Comparison of ENCODE assay signal across 16 mouse cellular contexts in genomic region chr17:50427331-50428003, GRCm38 (mm10).
DNase-seq lines count a peak whose midpoint lies in the region; ATAC-seq and TF ChIP-seq lines count a peak whose summit lies in the region.
"Had no signal": no experiment of that assay in that cellular context is flagged by ENCODE, and none has a peak within 500 bp of the region (broad histone marks: within the 10 kb centered on the region; RNA-seq: fewer than 3 reads in every experiment).

No protein-coding gene starts in this region.

- peak overlapping the region; percentile 10; the same call in 1 of the 2 replicates for H3K4me2 ChIP-seq in kidney, postnatal 0 days (ENCODE audit: low read length)
- peak overlapping the region; percentile 30; the same call in 1 of the 2 replicates for H3K4me2 ChIP-seq in forebrain, embryonic 14.5 days (ENCODE audit: low read length)
- H3K4me2 ChIP-seq in midbrain, embryonic 12.5 days (replicated peaks) = peak overlapping the region; percentile 38
- H3K4me2 ChIP-seq: lung, embryonic 14.5 days had no signal

- no peak overlapping the region for H3K9ac ChIP-seq in kidney, postnatal 0 days (ENCODE audit: low read depth, low read length)
- H3K9ac ChIP-seq in forebrain, embryonic 14.5 days (ENCODE audit: low read length) = peak overlapping the region; percentile 14; the same call in 1 of the 2 replicates
- H3K9ac ChIP-seq in midbrain, embryonic 12.5 days (replicated peaks) = no peak overlapping the region
- H3K9ac ChIP-seq: lung, embryonic 14.5 days had no signal

- no peak overlapping the region for H3K27ac ChIP-seq in kidney, postnatal 0 days
- H3K27ac ChIP-seq in forebrain, embryonic 14.5 days (ENCODE audit: low read depth, low read length) = peak overlapping the region; percentile 81
- H3K27ac ChIP-seq in midbrain, embryonic 12.5 days (replicated peaks) = peak overlapping the region; percentile 11

- DNase-seq in kidney, postnatal 0 days (ENCODE audit: low spot score) = no peak
- DNase-seq in kidney, adult 11 months = no peak
- peak; percentile 88 for DNase-seq in forebrain, embryonic 14.5 days (ENCODE audit: low spot score)
- no peak for DNase-seq in urinary bladder, postnatal 36 days (ENCODE audit: low spot score in 2 of 2)
- DNase-seq in spleen, adult 18-20 months = no peak
- DNase-seq in lung, postnatal 14 days = no peak
- DNase-seq: cerebellum, adult 9-10 months; kidney, adult 8-10 months; left cerebral cortex, postnatal 4 days; lung, embryonic 14.5 days; right cerebral cortex, postnatal 25 days; thymus, adult 18-20 months had no signal

- no peak overlapping the region for H3K4me3 ChIP-seq in kidney, postnatal 0 days (replicated peaks; ENCODE audit: low read depth, low read length)
- no peak overlapping the region for H3K4me3 ChIP-seq in forebrain, embryonic 14.5 days (ENCODE audit: low read depth, low read length)
- peak overlapping the region; percentile 2; the same call in 1 of the 2 replicates for H3K4me3 ChIP-seq in midbrain, embryonic 12.5 days
- H3K4me3 ChIP-seq: erythroblast, embryonic 14.5 days; myocyte had no signal

- no peaks in the 10 kb centered on the region for H3K9me3 ChIP-seq in kidney, postnatal 0 days (replicated peaks; ENCODE audit: low read length)
- no peaks in the 10 kb centered on the region for H3K9me3 ChIP-seq in forebrain, embryonic 14.5 days (replicated peaks; ENCODE audit: control insufficient read depth, low read length)
- no peaks in the 10 kb centered on the region for H3K9me3 ChIP-seq in midbrain, embryonic 12.5 days

- no peak for ATAC-seq in kidney, postnatal 0 days (replicated peaks; ENCODE audit: low FRiP score, low read depth)
- peak; percentile 91 for ATAC-seq in forebrain, embryonic 14.5 days
- peak; percentile 83 for ATAC-seq in midbrain, embryonic 12.5 days (ENCODE audit: low FRiP score, low read depth)
- no peak for ATAC-seq in activated CD4-positive, CD25-positive, alpha-beta regulatory T cell, adult 4 months

- 26% methylated on average over 10 of the region's 10 CpGs for WGBS in kidney, postnatal 0 days
- WGBS in forebrain, embryonic 14.5 days = 3% methylated on average over 10 of the region's 10 CpGs
- 3% methylated on average over 10 of the region's 10 CpGs for WGBS in midbrain, embryonic 12.5 days

- no peak for TF ChIP-seq CTCF in kidney, postnatal 0 days (IDR thresholded peaks at IDR 0.05; ENCODE audit: low read depth)

- H3K36me3 ChIP-seq in kidney, postnatal 0 days (ENCODE audit: insufficient read depth, low read length) = no peaks in the 10 kb centered on the region
- no peaks in the 10 kb centered on the region for H3K36me3 ChIP-seq in forebrain, embryonic 14.5 days (ENCODE audit: control insufficient read depth, insufficient read depth, low read length)
- no peaks in the 10 kb centered on the region for H3K36me3 ChIP-seq in midbrain, embryonic 12.5 days

- no peaks in the 10 kb centered on the region for H3K27me3 ChIP-seq in kidney, postnatal 0 days (ENCODE audit: insufficient read depth, low read length)
- no peaks in the 10 kb centered on the region for H3K27me3 ChIP-seq in forebrain, embryonic 14.5 days (replicated peaks; ENCODE audit: control insufficient read depth, insufficient read depth, low read length)
- no peaks in the 10 kb centered on the region for H3K27me3 ChIP-seq in midbrain, embryonic 12.5 days

- H3K4me1 ChIP-seq in kidney, postnatal 0 days (replicated peaks; ENCODE audit: insufficient read depth, low read length) = no peaks in the 10 kb centered on the region
- H3K4me1 ChIP-seq in forebrain, embryonic 14.5 days (ENCODE audit: control insufficient read depth, insufficient read depth, low read length) = peaks cover 14% of the 10 kb centered on the region; the same call in 1 of the 2 replicates
- peaks cover 17% of the 10 kb centered on the region for H3K4me1 ChIP-seq in midbrain, embryonic 12.5 days

Comparison
In these comparisons a context has a peak if more than half of its experiments do, and no peak if none do; other contexts are left out.
1. ATAC-seq: peak in forebrain, embryonic 14.5 days (single experiment) and midbrain, embryonic 12.5 days (single experiment); none in kidney, postnatal 0 days (single experiment) and activated CD4-positive, CD25-positive, alpha-beta regulatory T cell, adult 4 months (single experiment).
2. Peak in every context shown above with its lines, with median percentiles within 50 percentile points of each other: H3K4me2 ChIP-seq.